Mouse (Mus musculus): ENCODE data around the gene Catsperb.
"Not testable (repeated sequence)": the region's sequence is repeated elsewhere in the genome, so short reads cannot be mapped to it uniquely, and the experiment has no call there.

Catsperb gene

DNA sequence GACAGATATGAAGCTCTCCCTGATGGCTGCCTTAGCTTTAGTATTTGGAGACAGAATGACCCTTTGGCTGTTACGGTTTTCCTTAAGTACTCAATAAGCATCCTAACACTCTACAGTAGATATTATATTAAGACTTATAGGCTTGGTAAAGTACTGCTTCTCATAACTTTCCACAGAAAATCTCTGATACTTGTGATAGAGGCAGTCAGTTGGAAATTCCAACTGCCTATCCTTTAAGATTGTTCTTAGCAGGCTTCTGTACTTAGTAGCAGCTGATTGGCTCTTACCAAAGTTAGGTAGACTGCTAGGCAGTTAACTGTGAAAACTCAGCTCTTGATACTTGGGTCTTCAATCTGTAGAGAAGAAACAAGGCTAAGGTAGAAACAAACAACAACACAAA, at the start of gene Catsperb:
Catsperb (plus strand) TSS at position 301 of the 400 bp plus-strand sequence.
- H3K9me3 ChIP-seq (ENCODE audit: low read length); H3K4me3 ChIP-seq (replicated peaks; ENCODE audit: low read length); H3K4me1 ChIP-seq (replicated peaks; ENCODE audit: low read depth, low read length); H3K36me3 ChIP-seq (ENCODE audit: insufficient read depth, low read length); H3K27me3 ChIP-seq (ENCODE audit: insufficient read depth, low read length): not testable (repeated sequence)

- not testable (repeated sequence) for H3K9me3 ChIP-seq (ENCODE audit: low read length); H3K27me3 ChIP-seq (ENCODE audit: insufficient read depth, low read length); H3K4me1 ChIP-seq (replicated peaks; ENCODE audit: low read depth, low read length); H3K4me3 ChIP-seq (replicated peaks; ENCODE audit: low read length); H3K36me3 ChIP-seq (ENCODE audit: insufficient read depth, low read length)
Measured at GRCm38 (mm10) chr12:101361468-101361867, 43.0 kb upstream of the Catsperb start.

GRCm38 (mm10) chr12:101381460-101381859, 23.0 kb upstream of the Catsperb start:
- not testable (repeated sequence) for H3K4me3 ChIP-seq (replicated peaks; ENCODE audit: low read length); H3K9me3 ChIP-seq (ENCODE audit: low read length); H3K27me3 ChIP-seq (ENCODE audit: insufficient read depth, low read length); H3K36me3 ChIP-seq (ENCODE audit: insufficient read depth, low read length); H3K4me1 ChIP-seq (replicated peaks; ENCODE audit: low read depth, low read length)

- Histone ChIP-seq H3K36me3 (ENCODE audit: insufficient read depth, low read length) (no peaks in the 10 kb centered on the region), H3K27me3 (ENCODE audit: insufficient read depth, low read length) (no peaks in the 10 kb centered on the region), H3K4me3 (replicated peaks; ENCODE audit: low read length) (no peak overlapping the region), H3K4me1 (replicated peaks; ENCODE audit: low read depth, low read length) (no peaks in the 10 kb centered on the region), H3K9me3 (ENCODE audit: low read length) (no peaks in the 10 kb centered on the region)
- TF ChIP-seq NANOG (IDR thresholded peaks at IDR 0.05; ENCODE audit: borderline replicate concordance, low read length), result no peak
Measured at GRCm38 (mm10) chr12:101426131-101426530, 21.7 kb downstream of the Catsperb start.

DNA sequence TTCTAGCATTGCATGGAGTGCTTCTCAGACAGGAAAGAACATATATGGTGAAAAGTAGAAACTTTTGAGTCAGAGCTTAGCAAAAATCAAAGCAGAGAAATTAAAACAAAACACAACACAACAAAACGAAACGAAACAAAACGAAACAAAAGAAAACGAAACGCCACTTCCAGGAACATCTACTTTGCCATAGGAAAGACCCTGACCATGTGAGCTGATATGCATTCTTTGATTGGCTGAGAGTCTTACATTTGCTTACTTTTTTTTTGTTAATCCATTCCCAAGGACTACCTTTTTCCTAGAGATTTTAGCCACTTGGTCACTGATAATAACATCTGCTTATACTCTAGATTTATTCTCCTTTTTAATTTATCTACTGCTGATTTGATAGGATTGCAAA, 57.6 kb downstream of the Catsperb start:
- H3K4me3 ChIP-seq (replicated peaks; ENCODE audit: low read length), result no peak overlapping the region
- no peaks in the 10 kb centered on the region for H3K9me3 ChIP-seq (ENCODE audit: low read length)
- no peak for TF ChIP-seq POU5F1 (IDR thresholded peaks at IDR 0.05; ENCODE audit: borderline replicate concordance, low read length)
- TF ChIP-seq CTCF (conservative IDR thresholded peaks at IDR 0.05; ENCODE audit: low read length), result no peak
- no peak for TF ChIP-seq NANOG (IDR thresholded peaks at IDR 0.05; ENCODE audit: borderline replicate concordance, low read length)
- no peaks in the 10 kb centered on the region for H3K4me1 ChIP-seq (replicated peaks; ENCODE audit: low read depth, low read length)
- H3K27me3 ChIP-seq (ENCODE audit: insufficient read depth, low read length), result no peaks in the 10 kb centered on the region
- no peaks in the 10 kb centered on the region for H3K36me3 ChIP-seq (ENCODE audit: insufficient read depth, low read length)

DNA sequence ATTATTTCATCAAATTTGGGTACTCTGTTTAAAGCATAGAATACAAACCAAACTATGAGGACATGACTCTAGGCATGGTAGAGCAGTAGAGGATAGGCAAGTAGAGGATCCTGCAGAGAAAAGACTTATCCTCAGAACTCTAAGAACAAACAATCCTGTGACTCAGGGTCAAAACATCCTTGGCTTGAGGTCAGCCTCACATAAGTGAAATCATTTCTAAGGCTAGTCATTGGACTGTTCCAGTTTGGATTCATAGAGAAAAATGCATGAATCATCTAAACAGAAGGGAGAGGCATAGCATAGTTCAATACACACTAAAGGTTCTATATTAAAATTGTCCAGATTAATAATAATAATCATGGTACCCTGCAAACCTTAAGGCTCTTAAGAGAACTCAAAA, 79.1 kb downstream of the Catsperb start:
- no peak overlapping the region for H3K4me3 ChIP-seq (replicated peaks; ENCODE audit: low read length)
- no peaks in the 10 kb centered on the region for H3K4me1 ChIP-seq (replicated peaks; ENCODE audit: low read depth, low read length)
- no peaks in the 10 kb centered on the region for H3K9me3 ChIP-seq (ENCODE audit: low read length)
- H3K27me3 ChIP-seq (ENCODE audit: insufficient read depth, low read length), result no peaks in the 10 kb centered on the region
- TF ChIP-seq NANOG (IDR thresholded peaks at IDR 0.05; ENCODE audit: borderline replicate concordance, low read length) (no peak), POU5F1 (IDR thresholded peaks at IDR 0.05; ENCODE audit: borderline replicate concordance, low read length) (no peak), CTCF (conservative IDR thresholded peaks at IDR 0.05; ENCODE audit: low read length) (no peak)
- no peaks in the 10 kb centered on the region for H3K36me3 ChIP-seq (ENCODE audit: insufficient read depth, low read length)

GRCm38 (mm10) chr12:101511326-101511725, 106.9 kb downstream of the Catsperb start:
- not testable (repeated sequence) for H3K4me3 ChIP-seq (replicated peaks; ENCODE audit: low read length); H3K4me1 ChIP-seq (replicated peaks; ENCODE audit: low read depth, low read length); H3K36me3 ChIP-seq (ENCODE audit: insufficient read depth, low read length); H3K9me3 ChIP-seq (ENCODE audit: low read length); H3K27me3 ChIP-seq (ENCODE audit: insufficient read depth, low read length)

DNA sequence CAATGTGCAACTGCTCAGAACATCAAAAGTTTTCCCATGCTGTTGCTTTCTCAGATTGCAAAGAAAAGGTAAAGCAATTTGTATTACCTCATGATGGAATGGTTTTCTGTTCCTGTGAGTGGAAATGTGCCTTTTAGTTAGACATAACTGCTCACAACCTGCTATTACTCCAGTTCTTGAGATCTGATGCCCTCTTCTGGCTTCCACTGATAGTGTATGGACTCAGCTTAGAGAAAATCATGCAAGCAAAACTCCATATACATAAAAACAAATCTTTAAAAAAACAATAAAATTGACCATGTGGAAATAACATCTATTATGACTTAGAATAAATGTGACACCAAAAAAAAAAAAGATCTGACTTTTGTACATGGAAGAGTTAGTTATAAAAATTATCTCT, 202.2 kb downstream of the Catsperb start:
- H3K36me3 ChIP-seq (ENCODE audit: insufficient read depth, low read length); H3K9me3 ChIP-seq (ENCODE audit: low read length); H3K4me1 ChIP-seq (replicated peaks; ENCODE audit: low read depth, low read length); H3K4me3 ChIP-seq (replicated peaks; ENCODE audit: low read length); H3K27me3 ChIP-seq (ENCODE audit: insufficient read depth, low read length): not testable (repeated sequence)

DNA sequence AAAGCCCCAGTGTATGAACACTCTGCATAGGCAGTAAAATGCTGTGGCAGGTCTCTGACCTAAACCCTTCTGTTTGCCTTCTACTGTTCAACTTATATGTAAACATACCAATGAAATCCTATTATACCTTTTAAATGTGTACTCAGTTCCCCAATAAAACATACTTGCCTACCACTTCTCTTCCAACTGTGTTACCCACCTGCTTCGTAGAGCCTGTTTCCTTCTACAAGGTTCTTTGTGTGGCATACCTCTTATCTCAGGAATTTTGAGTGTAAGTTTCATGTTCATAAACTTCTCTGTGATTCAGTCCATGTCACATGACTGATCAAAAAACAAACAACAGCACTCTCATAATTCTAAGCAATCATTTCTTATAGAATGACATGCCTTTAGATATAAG, 228.7 kb downstream of the Catsperb start:
- H3K27me3 ChIP-seq (ENCODE audit: insufficient read depth, low read length), result no peaks in the 10 kb centered on the region
- no peaks in the 10 kb centered on the region for H3K4me1 ChIP-seq (replicated peaks; ENCODE audit: low read depth, low read length)
- H3K36me3 ChIP-seq (ENCODE audit: insufficient read depth, low read length), result no peaks in the 10 kb centered on the region
- TF ChIP-seq NANOG (IDR thresholded peaks at IDR 0.05; ENCODE audit: borderline replicate concordance, low read length) (no peak), POU5F1 (IDR thresholded peaks at IDR 0.05; ENCODE audit: borderline replicate concordance, low read length) (no peak), CTCF (conservative IDR thresholded peaks at IDR 0.05; ENCODE audit: low read length) (no peak)
- no peak overlapping the region for H3K4me3 ChIP-seq (replicated peaks; ENCODE audit: low read length)
- peaks cover 39% of the 10 kb centered on the region for H3K9me3 ChIP-seq (ENCODE audit: low read length)

DNA sequence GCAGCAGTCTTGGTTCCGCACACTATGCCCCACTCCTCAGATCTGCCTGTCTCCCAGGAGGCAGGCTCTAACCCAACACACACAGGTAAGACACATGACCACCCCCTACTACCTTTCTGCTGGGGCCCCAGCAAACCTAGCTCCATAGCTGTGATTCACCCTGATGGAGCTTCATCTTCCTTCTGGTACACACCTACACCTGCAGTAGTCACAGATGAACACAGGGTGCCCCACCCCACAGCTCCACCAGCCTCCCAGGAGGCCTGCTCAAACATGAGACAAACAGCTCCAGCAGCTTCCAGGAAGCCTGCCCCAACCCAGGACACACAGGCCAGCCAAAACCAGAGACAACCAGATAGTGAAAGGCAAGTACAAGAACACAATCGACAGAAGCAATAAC, 263.0 kb downstream of the Catsperb start:
- Histone ChIP-seq H3K4me1 (replicated peaks; ENCODE audit: low read depth, low read length) (no peaks in the 10 kb centered on the region), H3K36me3 (ENCODE audit: insufficient read depth, low read length) (no peaks in the 10 kb centered on the region), H3K4me3 (replicated peaks; ENCODE audit: low read length) (no peak overlapping the region), H3K9me3 (ENCODE audit: low read length) (peaks cover 5% of the 10 kb centered on the region), H3K27me3 (ENCODE audit: insufficient read depth, low read length) (no peaks in the 10 kb centered on the region)
- no peak for TF ChIP-seq CTCF (conservative IDR thresholded peaks at IDR 0.05; ENCODE audit: low read length)
- no peak for TF ChIP-seq POU5F1 (IDR thresholded peaks at IDR 0.05; ENCODE audit: borderline replicate concordance, low read length)
- TF ChIP-seq NANOG (IDR thresholded peaks at IDR 0.05; ENCODE audit: borderline replicate concordance, low read length), result no peak

All from E14TG2a.4 (cell line).